Mouse (Mus musculus) gastrocnemius, adult 18-20 months (tissue): ENCODE data around the gene Ndufv3. TPM values are rescaled to one million over a fixed set of nuclear protein-coding genes. Genes with fewer than 3 reads are reported as not detected.

Source experiments
- DNase-seq: peaks from one replicate; pipeline ENCODE4 v3.0.0; 2021; ENCODE audit warnings: low spot score
- total RNA-seq, 2 experiments: library from RNA; stranded (reverse); gene quantifications; 2 replicates each; pipeline ENCODE4 v1.2.3; 2021

Ndufv3 gene
- total RNA-seq, 2 experiments from 2014 or later: 469 to 480 TPM

DNA sequence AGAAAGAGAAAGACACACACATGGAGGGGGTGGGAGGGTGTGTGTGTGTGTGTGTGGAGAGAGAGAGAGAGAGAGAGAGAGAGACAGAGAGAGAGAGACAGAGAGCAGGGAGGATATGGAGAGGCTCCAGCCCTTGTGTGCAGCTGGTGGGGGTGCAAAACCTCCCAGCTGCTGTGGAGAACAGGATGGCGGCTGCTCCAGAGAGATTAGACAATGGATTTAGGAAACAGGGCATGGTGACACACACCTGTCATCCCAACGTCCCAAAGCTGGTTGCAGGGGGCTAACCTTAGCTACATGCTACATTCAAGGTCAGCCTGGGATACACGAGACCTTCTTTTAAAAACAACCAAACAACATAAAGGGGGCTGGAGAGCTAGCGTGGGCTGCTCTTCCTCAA is 36.3 kb downstream of the Ndufv3 start:
- no peak for DNase-seq

DNA sequence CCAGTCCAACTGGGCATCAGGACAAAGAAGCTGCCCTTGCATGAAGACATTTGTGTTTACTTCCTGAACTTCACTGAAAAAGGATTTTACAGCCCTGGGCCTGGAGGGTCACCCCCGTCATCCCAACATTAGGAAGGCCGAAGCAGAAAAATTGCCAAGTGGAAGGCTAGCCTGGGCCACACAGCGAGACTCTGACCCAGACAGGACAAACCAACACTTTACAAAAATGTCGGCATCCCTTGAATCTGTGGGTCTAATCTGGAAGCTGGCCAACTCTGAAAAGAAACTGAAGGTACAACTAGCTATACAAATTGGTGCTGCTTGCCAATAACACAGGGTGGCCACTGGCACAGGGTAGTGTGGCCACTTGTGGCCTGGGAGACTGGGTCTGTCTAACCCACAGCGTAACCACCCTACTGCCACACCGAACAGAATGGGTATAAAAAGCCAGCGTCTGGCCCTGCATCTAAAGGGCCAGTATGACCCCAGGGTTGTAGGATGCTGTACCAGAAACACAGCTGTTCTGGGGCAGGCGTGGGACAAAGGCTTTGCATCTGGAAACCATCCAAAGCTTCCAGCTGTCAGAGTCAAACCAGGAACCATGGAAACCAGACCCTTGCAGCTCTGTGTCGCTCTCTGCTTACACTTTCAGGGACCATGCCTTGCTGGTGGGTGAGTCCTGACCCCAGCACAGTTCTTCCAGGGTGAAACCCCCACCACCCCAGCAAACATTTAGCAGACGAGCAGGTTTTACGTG is 37.4 kb downstream of the Ndufv3 start:
- peak; percentile 45 for DNase-seq

- DNase-seq: no peak
These were observed 38.1 kb downstream of the Ndufv3 start for GRCm38 (mm10) chr17:31557947-31558542.

- no peak for DNase-seq
These were observed 39.3 kb downstream of the Ndufv3 start for GRCm38 (mm10) chr17:31559021-31559789.

GRCm38 (mm10) chr17:31563632-31564014 is 43.7 kb downstream of the Ndufv3 start:
- DNase-seq: no peak

- DNase-seq: peak; percentile 99
These were observed 44.3 kb downstream of the Ndufv3 start, which contains the start of gene Pknox1 for GRCm38 (mm10) chr17:31564015-31564857. Pknox1 (plus strand) TSS chr17:31564734.

- DNase-seq: no peak
These were observed 44.9 kb downstream of the Ndufv3 start for GRCm38 (mm10) chr17:31564858-31565140.

GRCm38 (mm10) chr17:31565141-31566056 is 45.5 kb downstream of the Ndufv3 start:
- DNase-seq: peak; percentile 40

GRCm38 (mm10) chr17:31566276-31566675 is 46.4 kb downstream of the Ndufv3 start:
- no peak for DNase-seq

GRCm38 (mm10) chr17:31569756-31570155 is 49.8 kb downstream of the Ndufv3 start:
- no peak for DNase-seq

DNA sequence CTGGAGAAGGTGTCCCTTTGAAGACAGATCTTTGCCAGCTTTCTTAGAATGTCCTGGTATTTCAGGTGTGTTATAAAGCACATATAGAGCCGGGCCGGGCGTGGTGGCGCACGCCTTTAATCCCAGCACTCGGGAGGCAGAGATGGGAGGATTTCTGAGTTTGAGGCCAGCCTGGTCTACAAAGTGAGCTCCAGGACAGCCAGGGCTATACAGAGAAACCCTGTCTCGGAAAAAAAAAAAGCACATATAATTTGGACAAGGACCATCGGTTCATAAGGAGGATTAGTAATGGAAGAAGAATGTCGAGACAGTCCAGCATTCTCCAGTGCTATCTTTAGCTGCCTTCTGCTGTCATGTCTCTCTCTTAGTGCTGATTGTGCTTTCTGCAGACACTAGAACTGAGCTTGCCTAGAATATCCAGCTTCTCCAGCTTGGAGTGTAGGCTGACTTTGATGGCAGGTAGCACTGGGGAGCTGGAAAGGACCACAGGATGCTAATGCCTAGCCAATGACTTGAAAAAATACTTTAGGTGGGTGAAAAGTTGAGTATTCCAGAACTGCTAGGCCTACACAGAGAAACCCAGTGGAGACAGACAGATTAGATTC is 50.5 kb downstream of the Ndufv3 start:
- DNase-seq: peak; percentile 30

GRCm38 (mm10) chr17:31571689-31572088 is 51.8 kb downstream of the Ndufv3 start:
- DNase-seq: no peak

DNA sequence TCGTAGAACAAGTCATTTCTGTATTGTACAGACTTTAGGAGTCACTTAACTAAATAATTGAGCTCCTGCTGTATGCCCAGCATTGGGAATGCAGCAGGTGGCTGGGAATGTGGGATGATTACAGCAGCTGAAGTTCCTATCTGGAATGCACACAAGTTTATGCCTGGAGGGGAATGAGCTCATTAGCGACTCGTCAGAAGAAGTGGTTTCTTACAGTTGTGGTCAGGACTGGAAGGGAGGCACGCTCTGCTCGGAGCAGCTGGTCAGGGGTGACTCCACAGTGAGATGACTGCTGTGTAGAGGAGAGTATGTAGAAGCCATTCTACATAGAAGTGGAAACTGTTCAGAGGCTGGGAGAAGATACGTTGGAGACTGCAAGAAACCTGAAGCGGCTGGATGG is 54.7 kb downstream of the Ndufv3 start:
- DNase-seq: no peak

DNA sequence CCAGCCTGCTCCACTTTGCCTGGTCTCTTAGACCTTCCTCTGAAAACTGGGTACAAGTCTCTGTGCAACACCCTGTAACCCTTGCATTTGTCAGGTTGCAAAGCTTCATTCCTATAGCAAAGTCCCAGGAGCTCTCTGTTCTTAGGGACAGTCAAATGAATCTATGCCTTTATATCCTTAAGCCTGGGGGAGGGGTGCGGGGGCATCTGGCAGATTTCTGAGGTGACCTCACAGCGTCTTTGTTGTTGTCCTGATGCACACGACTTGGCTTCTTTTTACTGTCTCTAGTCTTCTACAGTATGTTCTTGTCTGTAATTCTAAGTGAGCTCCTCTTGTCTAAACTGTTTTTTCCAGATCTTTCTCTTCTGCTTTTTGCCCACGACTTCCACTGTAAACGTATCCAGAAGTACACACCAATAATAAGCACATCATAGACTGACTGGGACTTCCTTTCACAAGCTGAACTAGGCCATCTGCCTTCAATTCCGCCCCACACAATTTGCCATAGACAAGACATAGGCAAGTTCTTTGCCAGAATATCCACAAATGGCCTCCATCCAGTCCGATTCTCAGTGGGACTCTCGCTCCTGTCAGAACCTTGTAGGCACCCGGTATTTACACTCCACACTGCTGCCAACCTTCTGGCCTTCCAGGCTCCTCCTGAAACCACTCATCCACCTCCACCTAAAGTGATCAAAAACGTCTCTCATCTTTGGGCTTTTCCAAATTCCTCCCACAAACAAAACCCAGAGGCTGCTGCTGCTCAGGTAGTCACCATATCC is 56.7 kb downstream of the Ndufv3 start:
- no peak for DNase-seq

- DNase-seq: no peak
These were observed 60.4 kb downstream of the Ndufv3 start for GRCm38 (mm10) chr17:31580344-31580743.
